Mouse (Mus musculus) cerebral cortex, adult 2 months (tissue): Measurements from ENCODE around the gene Dnmbp.

ENCODE experiments used
- WGBS: fragments of 180-500 bp; shearing (Covaris S2); methylation state at CpG from one replicate; pipeline ENCODE4 v1.1.7; 2018; 5-methylcytosine and 5-hydroxymethylcytosine counted together

Gene Dnmbp

DNA sequence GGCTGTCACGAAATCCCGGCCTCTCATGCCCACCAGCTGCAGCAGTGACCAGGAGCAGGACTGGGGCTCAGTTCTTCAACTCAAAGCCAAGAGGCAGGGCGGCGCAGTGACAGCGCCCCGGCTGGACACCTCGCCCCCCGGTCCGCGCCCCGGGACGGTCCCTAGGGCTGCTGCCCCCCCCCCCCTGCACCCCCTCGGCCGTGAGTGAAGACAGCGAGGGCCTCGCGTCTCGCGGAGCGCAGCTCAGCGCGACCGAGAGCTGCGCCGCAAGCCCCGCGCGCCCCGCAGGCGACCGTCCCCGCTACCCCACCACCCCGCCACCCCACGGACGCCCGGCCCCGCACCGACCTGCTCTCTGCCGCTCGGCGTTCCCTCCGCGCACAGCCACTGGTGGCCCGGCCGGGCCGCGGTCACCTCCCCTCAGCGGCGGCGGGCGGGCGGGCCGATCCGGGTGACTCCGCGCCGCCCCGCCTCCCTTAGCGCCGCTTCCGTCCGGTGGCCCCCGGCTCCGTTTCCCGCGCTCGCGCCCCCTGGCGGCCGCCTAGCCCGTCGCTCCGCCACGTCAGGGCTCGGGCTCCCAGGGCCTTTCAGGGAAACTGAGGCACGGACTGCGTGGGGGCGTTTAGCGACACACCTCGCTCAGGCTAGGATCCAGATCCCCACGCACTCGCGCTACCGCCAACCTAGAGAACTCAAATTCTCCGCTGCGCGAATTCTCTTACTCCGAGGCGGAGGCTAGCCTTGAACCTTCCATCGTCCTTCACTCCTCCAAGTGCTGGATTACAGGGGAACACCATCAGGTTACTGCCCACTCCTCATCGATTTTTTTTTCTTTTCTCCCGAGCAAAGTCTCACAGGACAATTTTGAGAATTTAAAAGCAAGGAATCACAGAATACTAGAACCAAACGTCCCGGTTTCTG, at the start of gene Dnmbp:
Gene Dnmbp, minus strand, starts transcription at position 423 of the 921 bp plus-strand sequence.
- 3% methylated on average over 94 of the region's 94 CpGs for WGBS

DNA sequence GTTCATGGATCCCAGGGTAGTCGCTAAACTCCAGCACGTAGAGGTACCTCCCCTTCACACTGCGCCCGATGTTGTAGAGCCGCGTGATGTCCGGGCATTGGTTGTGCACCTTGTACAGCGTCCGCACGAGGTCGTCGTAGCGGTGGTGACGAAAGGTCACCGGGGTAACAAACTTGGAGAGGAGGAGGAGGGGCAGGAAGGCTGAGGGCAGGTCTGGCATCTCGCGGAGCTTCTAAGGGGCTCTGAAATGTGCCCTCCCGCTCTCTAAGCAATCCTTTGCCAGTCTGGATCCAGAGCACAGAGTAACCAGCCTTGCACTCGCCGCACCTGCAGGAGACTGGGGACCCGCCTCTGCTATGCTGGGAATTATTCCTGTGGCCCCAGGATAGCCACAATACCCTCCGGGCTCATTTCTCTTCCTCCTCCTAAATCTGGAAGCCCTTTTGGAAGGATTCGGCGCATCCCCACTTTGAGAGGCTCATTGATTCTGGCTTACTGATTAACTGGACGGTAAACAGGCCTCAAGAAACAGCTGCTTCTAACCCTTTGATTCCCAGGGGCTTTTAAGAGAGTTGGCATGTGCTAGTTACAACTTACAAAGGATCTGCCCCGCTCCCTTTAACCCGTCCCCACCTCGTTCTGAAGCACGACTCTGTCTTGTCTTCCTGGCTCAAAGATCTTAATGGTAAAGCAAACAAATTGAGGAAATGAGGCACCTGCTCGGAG, 46.2 kb upstream of the Dnmbp start, which contains the start of gene Cpn1:
Gene Cpn1, minus strand, starts transcription at position 488 of the 726 bp plus-strand sequence.
- WGBS = 34% methylated on average over 30 of the region's 30 CpGs

DNA sequence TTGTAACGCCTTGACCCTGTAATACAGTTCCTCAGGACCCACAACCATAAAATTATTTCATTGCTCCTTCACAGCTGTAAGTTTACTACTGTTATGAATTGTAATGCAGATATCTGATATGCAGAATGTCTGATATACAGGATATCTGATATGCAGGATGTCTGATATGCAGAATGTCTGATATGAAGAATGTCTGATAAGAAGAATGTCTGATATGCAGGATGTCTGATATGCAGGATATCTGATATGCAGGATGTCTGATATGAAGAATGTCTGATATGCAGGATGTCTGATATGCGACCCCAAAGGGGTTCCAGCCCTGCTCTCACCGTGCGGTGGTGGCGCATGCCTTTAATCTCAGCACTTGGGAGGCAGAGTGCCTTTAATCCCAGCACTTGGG, 42.0 kb upstream of the Dnmbp start:
- WGBS = 95% methylated on average over 5 of the region's 5 CpGs

DNA sequence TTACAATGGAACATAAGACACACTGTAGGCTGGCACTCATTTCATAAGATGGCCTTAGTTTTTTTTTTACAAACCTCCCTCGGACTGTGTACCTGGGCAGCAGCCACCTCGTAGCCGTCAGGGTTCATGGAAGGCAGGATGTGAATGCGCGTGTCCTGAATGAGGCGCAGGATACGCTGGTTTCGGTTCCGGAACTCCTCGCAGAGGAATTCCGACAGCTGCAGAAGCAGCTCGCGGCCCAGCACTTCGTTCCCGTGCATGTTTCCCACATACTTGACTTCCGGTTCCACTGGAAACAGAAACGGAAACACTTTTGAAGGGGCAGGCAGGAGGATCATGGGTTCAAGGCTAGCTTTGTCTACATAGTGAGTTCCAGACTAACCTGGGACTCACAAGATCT, 40.7 kb upstream of the Dnmbp start:
- 94% methylated on average over 17 of the region's 17 CpGs for WGBS

DNA sequence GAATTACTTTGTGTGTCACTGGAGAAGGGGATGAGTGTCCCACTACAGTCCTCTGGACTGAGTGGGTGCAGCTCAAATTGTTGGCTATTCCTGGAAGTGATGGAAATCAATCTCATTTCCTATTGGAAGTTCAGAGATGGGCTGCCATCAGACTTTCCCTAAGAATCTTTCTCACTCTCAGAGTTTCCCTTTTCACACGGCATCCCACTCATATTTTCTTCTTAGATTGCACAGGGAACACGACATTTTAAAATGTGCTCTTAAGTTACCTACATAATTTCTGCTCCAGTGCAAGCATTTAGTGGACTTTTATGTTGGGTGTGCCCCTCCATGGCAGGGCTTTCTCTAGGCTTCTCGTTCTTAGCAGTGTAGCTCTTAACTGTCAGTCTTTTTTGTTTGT, 37.8 kb upstream of the Dnmbp start:
- 54% methylated on average over 3 of the region's 3 CpGs for WGBS

DNA sequence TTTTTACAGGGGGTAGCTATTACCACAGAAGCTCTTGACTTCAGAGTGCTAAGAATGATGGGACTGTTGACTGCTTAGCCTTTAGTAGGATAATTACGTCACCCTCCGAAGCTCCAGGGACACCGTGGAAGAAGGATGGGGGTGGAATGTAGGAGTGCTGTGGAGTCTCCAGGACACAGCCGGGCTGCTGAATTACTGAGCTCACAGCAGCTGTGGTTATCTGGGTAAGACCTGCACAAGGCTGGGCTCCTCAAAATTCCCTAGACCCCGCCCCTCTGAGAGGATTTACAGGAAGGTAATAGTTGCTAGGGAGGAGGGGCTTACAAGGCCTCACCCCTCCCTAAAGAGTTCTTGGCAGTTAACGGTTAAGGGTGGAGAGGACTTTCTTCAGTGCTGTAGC, 36.7 kb upstream of the Dnmbp start:
- WGBS = 62% methylated on average over 6 of the region's 6 CpGs

DNA sequence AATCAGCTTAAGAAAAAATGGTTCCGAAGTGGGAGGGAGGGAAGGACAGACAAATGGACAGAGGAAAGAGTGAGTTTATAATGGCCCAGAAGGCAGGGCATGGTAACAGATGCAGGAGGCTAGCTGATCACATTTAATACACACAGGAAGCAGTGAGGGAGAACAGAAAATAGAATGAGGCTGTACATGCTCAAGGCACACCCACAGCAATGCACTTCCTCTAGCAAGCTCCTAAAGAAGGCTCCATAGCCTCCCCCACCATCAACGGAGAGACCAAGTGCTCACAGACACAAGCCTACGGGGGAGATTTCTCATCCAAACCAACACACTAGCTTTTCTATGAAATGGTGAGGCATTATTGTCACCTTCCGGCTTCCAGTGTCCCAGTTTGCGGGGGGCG, 34.2 kb upstream of the Dnmbp start:
- WGBS = 74% methylated on average over 6 of the region's 6 CpGs

DNA sequence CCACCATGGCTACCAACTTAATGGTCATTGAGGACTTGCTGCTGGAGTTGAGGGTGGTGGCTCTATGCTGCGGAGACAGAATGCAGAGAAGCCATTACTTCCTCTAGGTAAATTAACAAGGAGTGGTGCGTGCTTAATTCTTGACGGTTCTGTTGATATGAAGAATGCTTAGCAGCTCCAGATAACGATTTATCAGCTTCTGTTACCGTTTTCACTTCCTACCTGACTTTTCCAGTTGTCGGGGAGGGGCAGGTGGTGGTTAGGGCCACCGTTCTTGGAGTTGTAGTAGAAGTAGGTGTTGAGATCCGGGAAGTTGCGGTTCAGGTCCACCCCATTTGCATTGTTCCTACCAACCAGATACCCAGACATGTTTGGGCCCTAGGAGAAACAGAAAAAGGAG, 33.7 kb upstream of the Dnmbp start:
- WGBS = 88% methylated on average over 9 of the region's 9 CpGs

DNA sequence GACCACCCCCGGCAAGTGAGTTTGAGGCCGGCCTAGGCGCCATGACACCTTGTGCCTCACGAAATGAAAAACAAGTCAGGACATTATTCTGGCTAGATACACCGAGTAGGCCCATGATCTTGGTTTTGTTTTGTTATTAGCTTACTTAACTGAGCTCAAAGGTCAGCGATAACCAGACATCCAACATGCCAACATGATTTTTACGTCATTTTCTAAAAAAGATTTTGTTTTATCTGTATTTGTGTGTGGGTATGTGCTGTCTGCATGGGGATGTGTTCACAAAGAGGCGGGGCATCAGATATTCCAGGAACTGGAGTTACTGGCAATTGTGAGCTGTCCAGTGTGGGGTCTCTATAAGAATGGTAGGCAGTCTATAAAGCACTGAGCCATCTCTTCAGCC, 32.1 kb upstream of the Dnmbp start:
- 94% methylated on average over 8 of the region's 8 CpGs for WGBS

DNA sequence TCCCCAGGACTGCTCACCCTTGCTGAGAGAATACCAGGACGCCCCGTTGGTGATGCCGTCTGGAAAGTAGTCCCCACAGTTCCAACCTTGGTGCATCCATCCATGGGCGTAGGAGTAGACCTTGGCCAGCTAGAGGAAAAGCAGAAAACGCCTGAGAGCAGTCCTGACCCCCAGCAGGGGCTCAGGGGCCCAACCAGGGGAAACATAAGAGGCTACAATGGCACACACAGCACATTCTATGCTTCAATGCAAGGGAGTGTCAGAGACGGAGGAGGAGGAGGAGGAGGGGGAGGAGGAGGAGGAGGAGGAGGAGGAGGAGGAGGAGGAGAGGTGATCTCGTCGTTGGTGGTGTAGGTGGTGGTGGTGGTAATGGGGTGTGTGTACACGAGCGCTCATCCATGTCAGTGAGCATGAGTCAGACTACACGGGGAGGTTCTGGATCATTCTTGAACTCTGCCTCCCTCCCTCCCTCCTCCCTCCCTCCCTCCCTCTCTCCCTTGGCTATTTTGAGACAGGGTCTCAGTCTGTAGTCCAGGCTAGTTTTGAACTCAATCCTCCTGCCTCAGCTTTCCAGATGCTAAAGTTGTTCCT, 28.5 kb upstream of the Dnmbp start:
- WGBS = 52% methylated on average over 10 of the region's 11 CpGs

DNA sequence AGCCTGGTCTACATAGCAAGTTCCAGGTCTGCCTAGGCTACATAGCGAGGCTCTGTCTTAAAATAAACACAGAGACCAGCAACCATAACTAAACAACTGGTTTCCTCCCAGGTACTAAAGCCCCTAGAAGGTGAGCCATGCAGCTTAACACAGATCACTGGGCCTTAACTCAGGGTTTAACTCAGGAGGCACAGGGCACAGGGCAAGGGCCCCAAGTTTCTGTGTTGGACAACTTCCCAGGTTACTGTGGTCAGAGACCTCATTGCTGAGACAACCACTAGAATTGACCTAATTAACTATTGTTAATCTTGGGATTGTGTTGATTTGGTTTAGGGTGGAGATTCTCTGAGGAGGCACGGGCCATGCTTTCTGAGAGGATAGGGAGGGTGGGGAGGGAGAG, 26.5 kb upstream of the Dnmbp start:
- WGBS = 82% methylated on average over 2 of the region's 2 CpGs

DNA sequence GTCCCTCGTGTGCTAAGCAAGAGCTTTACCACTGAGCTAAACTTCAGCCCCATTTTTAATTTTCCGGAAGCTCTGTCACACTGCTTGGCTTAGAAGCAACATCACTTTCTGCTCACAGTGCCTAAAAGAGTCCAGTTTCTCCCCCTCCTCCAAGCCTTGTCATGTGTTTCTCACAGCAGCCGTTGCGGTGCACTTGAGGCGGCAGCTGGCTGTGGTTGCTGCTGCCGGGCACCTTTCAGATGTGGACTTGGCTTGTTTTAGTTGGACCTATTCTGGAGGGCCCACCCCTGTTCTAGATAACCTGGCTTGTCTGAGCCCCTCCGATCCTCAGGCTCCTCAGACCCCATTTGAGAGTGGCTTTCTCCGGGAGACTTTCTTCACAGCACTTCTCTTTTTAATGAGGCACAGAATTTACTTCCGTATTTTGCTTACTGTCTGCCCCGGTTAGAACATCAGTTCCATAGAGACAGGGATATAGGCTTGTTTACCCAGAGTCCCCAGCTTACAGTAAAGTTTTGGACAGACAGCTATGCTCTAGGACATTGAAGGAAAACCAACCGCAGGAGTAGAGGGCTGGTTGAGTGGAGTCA, 25.6 kb upstream of the Dnmbp start:
- WGBS = 69% methylated on average over 11 of the region's 11 CpGs

DNA sequence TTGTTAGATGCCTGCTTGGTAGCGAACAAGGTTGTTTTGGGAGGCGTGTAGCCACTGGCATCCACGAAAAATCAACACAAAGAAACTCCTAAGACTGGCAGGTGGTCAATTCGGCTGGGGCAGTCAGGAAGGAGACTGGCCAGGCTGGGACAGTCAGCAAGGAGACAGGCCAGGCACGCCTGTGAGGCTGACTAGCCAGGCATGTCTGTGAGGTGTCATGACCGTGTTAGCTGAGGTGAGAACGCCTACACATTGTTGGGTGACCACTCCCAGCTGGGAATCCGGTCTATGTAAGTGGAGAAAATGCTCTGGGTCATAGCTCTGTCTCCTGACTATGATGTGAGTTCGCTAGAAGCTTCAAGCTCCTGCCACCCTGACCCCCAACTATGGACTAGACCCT, 22.8 kb upstream of the Dnmbp start:
- 74% methylated on average over 9 of the region's 9 CpGs for WGBS

DNA sequence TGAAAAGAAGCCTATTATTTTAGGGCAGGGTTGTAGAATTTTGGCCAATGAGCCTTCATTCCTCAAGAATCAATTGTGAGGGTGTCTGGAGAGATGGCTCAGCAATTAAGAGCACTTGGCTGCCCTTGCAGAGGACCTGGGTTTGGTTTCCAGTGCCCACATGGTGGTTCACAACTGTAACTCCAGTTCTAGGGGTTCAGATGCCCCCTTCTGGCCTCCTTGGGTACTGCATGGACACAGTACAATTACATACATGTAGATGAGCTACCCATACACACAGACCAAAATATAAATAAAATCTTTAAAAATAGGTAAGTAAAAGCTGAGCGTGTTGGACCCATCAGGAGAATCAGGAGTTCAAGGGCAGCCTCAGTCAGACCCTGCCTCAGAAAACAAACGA, 21.2 kb upstream of the Dnmbp start:
- WGBS = 94% methylated on average over 2 of the region's 2 CpGs

DNA sequence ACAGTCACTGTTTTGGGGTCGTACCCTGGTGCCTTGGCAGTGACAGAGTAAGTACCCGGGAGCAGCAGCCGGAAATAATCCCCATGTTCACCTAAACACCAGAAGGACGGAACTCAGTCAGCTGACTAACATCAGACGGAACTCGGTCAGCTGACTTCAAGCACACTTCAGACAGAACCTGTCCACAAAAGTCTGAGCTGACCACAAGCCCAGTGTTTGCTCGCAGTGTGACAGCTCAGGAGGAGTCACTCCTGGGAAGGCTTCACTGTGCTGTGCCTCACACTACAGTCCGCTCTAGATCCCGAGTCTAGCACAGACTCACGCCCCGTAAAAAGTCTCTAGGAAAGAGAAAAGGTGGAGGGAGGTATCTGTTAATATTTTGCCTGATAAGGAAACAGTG, 20.0 kb upstream of the Dnmbp start:
- 87% methylated on average over 11 of the region's 11 CpGs for WGBS

DNA sequence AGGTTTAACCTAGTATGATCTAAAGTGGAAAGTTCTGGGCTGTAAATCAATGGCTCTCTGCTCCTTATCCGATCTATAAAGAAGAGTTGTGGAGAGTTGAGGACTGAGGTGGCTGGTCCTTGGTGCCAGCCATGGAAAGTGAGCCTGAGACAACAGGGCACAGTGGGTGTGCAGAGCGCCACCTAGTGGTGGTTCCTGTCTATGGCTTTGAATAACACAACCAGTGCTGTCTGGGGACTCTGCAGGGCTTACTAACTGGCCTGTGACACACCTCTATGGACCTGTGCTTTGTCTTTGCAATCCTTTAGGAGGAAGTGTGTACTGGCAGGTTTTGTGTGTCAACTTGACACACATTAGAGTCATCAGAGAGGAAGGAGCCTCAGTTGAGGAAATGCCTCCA, 19.2 kb upstream of the Dnmbp start:
- WGBS = 22% methylated on average over 2 of the region's 2 CpGs

DNA sequence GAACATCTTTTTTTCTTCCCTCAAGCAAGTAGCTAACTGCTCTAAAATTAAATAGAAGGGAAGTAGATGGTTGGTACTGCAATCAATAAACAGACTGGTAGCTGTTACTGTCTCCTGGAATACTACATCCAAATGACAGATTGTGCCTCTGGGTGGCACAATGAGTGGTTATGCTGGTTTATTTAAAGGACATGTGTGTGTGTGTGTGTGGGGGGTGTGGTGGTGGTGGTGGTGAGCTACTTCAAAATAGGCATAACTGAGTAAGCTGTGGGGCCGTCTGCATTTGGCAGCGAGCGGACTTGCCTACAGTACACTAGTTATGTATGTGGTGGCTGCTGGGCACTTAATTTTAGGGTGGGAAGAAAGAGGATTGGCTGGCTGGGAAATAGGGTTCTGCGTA, 17.9 kb upstream of the Dnmbp start:
- WGBS = 48% methylated on average over 4 of the region's 4 CpGs

DNA sequence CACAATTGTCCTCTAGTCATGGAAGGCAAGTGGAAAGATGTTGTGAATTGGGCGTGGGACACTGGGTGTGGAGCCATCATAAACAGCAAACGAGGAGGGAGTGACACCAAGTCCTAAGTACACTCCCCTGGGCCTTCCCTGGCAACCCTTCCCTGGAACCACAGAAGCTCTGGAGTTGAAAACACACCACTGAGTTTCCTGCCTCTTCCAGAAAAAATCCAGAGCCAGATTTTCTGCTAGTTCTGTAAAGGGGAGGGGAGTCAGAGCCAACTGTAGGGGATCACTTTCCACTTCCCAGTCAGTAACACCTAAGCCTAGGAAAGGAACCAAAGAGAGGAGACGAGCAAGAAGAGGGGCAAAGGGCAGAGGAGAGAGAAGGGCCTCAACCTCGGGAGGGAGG, 17.4 kb upstream of the Dnmbp start:
- 29% methylated on average over 4 of the region's 4 CpGs for WGBS

DNA sequence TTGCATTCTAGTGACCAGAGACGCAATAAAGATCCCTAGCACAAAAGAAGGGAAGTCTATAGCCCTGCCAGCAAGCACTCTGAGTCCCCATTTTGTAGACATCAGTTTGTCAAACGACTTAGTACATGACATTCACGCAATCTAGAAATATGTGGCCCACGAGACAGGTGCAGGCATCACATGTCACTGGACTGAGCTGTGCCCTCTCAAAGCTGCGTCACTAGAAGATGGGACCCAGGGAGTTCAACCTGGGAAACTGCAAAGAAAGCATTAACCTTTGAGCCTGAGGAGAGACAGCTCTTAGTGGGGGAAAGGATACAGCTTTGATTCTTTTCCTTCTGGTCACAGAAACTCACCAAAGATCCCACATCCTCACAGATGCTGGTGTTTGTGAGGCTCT, 15.3 kb upstream of the Dnmbp start:
- 85% methylated on average over 5 of the region's 5 CpGs for WGBS

DNA sequence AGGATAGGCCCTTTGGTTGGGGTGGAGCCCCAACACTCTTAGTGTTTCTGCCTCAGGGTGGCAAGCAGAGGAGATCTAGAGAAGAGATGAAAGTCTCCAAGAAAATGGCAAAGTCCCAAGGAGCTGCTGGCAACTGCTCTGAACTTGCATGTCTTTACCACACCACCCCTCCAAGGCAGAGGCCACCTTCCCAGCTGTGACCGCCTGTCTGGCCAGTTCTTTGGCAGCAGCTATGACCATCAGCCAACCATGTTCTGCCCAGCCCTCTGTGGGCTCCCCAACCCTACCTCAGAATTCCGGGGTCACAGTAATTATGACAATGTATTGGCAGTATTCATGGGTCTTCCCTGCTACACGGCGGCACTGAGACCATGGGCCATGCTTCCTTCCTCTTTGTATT, 14.9 kb upstream of the Dnmbp start:
- 86% methylated on average over 4 of the region's 4 CpGs for WGBS

DNA sequence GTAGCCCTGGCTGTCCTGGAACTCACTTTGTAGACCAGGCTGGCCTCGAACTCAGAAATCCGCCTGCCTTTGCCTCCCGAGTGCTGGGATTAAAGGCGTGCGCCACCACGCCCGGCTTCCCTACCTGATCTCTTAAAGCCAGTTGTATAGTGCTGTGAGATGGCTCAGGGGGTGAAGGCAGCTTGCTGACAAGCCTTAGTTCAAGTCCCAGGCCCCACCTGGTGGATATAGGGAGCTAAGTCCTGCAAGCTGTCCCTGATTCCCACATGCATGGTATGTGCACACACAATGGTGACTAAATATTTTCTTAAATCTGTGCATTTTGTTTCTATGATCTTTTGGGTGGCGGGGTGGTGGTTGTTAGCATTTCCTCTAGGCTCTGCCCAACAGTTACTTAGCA, 12.9 kb upstream of the Dnmbp start:
- 92% methylated on average over 8 of the region's 8 CpGs for WGBS

DNA sequence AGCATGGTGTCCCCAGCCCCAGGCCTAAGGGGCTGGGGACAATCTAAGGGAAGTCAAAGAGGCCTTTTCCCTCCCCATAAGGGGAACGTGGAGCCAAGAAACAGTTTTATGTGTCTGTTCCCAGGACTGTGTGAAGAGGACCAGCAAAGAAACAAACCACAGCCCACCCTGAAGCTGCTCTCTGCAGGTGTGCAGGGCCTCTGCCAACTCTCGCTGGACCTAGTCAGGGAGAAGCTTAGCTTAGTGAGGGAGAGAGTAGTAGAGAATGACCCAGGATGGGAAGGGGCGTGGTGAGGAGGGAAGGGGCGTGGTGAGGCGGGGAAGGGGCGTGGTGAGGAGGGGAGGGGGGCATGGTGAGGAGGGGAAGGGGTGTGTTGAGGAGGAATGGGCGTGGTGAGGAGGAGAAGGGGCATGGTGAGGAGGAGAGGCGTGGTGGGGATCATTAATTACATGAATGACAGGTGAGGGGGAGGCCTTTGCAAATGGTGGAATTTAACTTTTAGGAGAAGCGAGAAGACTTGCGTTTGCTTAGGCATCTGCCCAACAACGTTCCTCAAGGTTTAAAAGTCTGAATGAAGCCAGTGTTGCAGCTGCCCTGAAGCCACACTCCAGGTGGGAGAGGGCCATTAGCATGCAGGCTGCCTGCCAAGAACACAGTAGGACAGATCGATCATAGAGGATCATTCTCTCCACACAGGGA, 9.3 kb upstream of the Dnmbp start:
- WGBS = 25% methylated on average over 12 of the region's 12 CpGs
